ENCODE assay signal across 8 mouse cellular contexts in genomic region chr16:22439499-22440177, GRCm38 (mm10). TPM values are rescaled to one million over a fixed set of nuclear protein-coding genes. Genes with fewer than 3 reads are reported as not detected.
DNase-seq lines count a peak whose midpoint lies in the region; ATAC-seq and TF ChIP-seq lines count a peak whose summit lies in the region.

Gene Etv5, minus strand, starts transcription at chr16:22439719.

- H3K9me3 ChIP-seq in hindbrain, embryonic 13.5 days = no peaks in the 10 kb centered on the region

- TF ChIP-seq CTCF in Patski (IDR thresholded peaks at IDR 0.05) = no peak

- in situ Hi-C loops in Patski (cut with MboI; ENCODE audit: low pct_unique_long_range_greater_than_20kb) = loop anchor here (10.0 kb wide), 2 partner anchors 105 to 365 kb away; no protein-coding TSS in a partner anchor

- peak within 1 kb of the TSS; percentile 82 for H3K9ac ChIP-seq in hindbrain, embryonic 13.5 days

- H3K27me3 ChIP-seq in Patski = no peaks in the 10 kb centered on the region
- peaks cover 77% of the 10 kb centered on the region for H3K27me3 ChIP-seq in hindbrain, embryonic 13.5 days

- CTCF ChIA-PET in Patski (lab: Charles Lee) = interaction anchor here (1.3 kb wide), 1 partner anchor 10 kb away, joined by 5 read pairs; no protein-coding TSS in a partner anchor

- peak within 1 kb of the TSS; percentile 74 for H3K27ac ChIP-seq in hindbrain, embryonic 13.5 days

- peak within 1 kb of the TSS; percentile 100 for H3K4me2 ChIP-seq in hindbrain, embryonic 13.5 days

- H3K4me3 ChIP-seq in hindbrain, embryonic 13.5 days = peak within 1 kb of the TSS; percentile 75

- peaks cover 33% of the 10 kb centered on the region for H3K4me1 ChIP-seq in hindbrain, embryonic 13.5 days (replicated peaks)

- under 1% methylated on average over 62 of the region's 63 CpGs for WGBS in hindbrain, embryonic 13.5 days

- POLR2A ChIA-PET in Patski (lab: Charles Lee) = interaction anchor here (2.2 kb wide), 1 partner anchor 10 kb away, joined by 9 read pairs; no protein-coding TSS in a partner anchor

- DNase-seq in Patski (ENCODE audit: low read depth, low spot score) = peak; percentile 95
- DNase-seq in cerebellum, postnatal 14 days = peak; percentile 99
- DNase-seq in frontal cortex, postnatal 14 days (ENCODE audit: low spot score in 2 of 2) = peak; percentile 99 to 100
- peak; percentile 93 to 98 for DNase-seq in layer of hippocampus, postnatal 25 days (ENCODE audit: extremely low spot score in 1 of 2, low spot score in 1 of 2)
- peak; percentile 99 for DNase-seq in lung, postnatal 25 days (ENCODE audit: low spot score)
- DNase-seq in retina, embryonic 14.5 days (ENCODE audit: low spot score) = peak; percentile 99
- DNase-seq in thymus, postnatal 4 days = peak; percentile 95

- no peaks in the 10 kb centered on the region for H3K36me3 ChIP-seq in hindbrain, embryonic 13.5 days

- ATAC-seq in Patski = peak; percentile 98
- ATAC-seq in hindbrain, embryonic 13.5 days (ENCODE audit: low FRiP score) = peak; percentile 99

RNA-seq across cellular contexts. Expression of gene Etv5, which starts in this region (rescaled TPM):
- polyA plus RNA-seq in Patski (2021) = 23.7 TPM
- polyA plus RNA-seq in hindbrain, embryonic 13.5 days (2015; fragmentation: Nextera tagmentation; extraction: Ambion mirVana) = 17.7 and 18.9 TPM in 2 replicates
- 10 to 100 TPM; 51.4 to 56.1 TPM for total RNA-seq in layer of hippocampus, postnatal 25 days (2021)

Comparison
In these comparisons a context has a peak if more than half of its experiments do, and no peak if none do; other contexts are left out.
1. Peak in every context shown above with its lines: DNase-seq, ATAC-seq, H3K4me3 ChIP-seq and H3K27ac ChIP-seq.